Mouse (Mus musculus) ES-Bruce4 (cell line): ENCODE results near the gene Gm47289.

Source experiments
- CTCF ChIP-seq: IDR thresholded peaks from one replicate; pipeline ENCODE4 v1.8.1; 2011; ENCODE audit warnings: low read depth, low read length
- EP300 ChIP-seq: IDR thresholded peaks from 2 replicates; pipeline ENCODE4 v1.6.1; 2011; ENCODE audit warnings: low read depth, low read length; ENCODE audit not compliant: insufficient read depth
- POLR2A ChIP-seq: IDR thresholded peaks from one replicate; pipeline ENCODE4 v1.8.1; 2011; ENCODE audit warnings: low read length; ENCODE audit not compliant: insufficient read depth

DNA sequence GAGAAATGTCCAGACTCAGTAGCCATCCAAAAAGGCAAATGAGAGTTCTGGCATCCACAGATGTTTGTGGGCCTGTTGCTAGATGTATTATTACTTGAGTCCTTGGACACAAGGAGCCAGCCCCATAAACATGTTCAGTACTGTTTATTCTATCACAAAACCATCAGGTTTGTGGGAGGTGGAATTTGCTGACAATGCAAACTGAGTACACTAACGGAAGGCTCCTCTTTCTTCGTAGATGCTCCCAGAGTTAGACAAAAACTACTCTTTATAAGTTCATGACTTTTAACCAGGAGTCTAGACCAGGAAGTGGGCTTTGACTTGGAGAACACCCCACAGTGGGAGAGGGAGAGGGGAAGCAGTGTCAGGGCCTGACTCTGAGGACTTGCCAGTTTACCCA lies 8.6 kb downstream of the Gm47289 start:
- TF ChIP-seq CTCF (no peak), EP300 (no peak), POLR2A (no peak)
